Mouse (Mus musculus) 416B (cell line): ENCODE measurements around the gene Recql5.
A peak's percentile ranks its signal among the peaks of the same experiment; 100 is the strongest.

Experiments
- DNase-seq: peaks from one replicate; pipeline ENCODE4 v3.0.0; 2011; ENCODE audit warnings: low read depth

The Recql5 gene

DNA sequence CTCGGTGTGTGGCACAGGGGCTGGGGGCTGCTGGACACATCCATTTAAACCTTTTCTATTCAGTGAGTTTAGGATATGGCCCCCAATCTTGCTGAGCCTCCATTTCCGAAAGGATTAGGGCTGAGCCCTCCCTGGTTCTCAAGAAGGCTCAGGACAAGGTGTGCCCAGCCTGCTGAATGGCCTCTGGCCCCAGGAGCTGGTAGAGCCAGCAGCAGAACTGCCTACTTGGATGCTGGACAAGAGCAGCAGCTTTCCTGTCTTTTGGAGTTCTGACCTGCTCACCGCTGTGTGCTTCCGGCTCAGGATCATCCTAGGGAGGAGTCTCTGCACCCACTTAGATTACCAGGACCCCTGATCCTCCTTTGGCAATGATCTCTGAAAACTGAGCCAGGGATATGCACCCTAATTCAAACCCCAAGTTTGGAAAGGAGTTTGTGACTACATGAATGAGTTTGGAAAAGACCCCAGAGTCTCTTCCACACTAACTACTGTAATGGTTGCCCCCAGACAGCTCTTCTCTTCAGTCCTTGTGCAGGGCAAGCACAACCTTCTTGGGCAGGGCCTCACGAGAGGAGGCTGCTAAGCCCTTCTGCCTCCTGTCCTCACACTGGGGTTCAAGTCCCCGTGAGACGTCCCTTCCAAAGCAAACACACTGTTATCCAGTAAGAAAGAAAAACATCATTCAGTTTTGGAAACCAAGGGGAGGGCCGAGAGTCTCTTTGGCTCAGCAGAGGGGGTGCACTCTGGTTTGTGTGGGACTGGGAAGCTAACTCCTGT is 32.5 kb downstream of the Recql5 start:
- DNase-seq = no peak

- peak; percentile 79 for DNase-seq
Measured at GRCm38 (mm10) chr11:115899486-115900266, 33.6 kb downstream of the Recql5 start, which contains the start of gene Smim5. Gene Smim5 (plus strand): TSS chr11:115899966.

GRCm38 (mm10) chr11:115898886-115899285 is 34.4 kb downstream of the Recql5 start:
- peak; percentile 57 for DNase-seq

DNA sequence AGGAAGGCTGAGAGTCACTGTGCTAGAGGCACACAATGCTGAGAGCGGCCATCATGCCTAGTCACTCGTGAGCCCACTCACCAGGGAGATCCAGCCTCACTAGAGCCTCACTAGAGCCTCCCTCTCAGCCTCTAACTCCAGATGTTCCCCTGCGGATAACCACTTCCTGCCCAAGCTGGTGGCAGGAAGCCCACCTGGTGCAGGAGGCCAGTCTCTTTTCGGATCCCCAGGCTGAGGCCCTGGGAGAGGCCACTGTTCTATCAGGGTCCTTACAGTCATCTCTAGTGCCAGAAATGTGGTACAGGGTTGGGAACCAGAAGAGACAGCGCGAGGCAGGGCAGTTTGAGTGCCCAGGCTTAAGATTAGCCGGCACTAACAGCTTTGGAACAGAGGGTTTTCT is 34.8 kb downstream of the Recql5 start:
- peak; percentile 47 for DNase-seq

DNA sequence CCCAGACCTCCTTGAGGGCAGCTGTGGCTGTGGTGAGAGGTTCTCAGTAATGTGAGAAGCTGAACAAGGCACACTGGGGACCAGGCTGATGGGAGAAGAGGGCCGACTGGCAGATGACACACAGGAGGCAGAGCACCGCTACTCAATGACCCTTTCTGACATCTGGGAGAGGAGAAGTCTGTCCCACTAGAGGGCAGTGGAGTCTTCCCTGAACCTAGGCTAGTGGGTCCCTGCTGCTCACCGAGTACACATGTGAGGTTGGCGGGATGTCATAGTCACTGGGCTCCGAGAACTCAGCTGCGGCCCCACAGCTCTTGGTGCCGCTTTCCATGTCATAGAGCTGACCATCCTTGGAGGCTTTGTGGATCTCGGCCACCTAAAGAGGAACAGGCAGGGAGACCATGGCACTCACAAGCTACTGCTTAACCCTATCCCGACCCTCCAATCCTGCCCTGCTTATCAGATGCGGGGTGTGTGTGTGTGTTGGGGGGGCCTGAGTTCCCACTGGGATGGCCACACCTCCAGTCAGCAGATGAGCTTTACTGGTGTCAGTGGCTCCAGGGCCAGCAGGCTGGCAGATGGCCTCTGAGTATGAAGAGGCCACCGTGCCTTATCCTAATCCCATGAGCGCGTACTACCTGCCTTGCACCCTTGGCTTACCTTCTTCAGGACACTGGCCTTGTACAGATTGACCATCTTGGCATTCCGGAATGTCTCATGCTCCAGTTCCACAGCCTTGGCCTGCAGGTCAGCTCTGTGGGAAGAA is 38.3 kb downstream of the Recql5 start:
- peak; percentile 38 for DNase-seq

DNA sequence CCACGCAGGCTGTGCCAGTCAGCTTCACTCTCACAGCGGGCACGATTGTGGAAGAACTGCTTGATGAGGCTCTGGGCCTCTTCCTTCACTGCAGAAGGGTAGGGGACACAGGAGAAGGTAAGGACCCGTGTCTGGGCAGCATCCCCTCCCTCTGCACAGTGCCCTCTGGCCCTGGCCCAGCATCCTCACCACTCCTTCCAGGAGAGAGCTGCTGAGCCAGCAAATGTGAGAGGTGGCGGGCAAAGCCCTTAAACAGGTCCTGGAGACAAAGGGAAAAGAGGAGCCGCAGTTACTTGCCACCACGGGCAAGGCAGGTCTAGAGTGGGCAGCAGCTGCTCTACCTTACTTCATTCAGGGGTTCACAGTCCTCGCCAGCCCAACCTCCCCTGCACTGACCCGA is 40.2 kb downstream of the Recql5 start:
- DNase-seq = no peak

- DNase-seq = no peak
Measured at GRCm38 (mm10) chr11:115892213-115892612, 41.1 kb downstream of the Recql5 start.

DNA sequence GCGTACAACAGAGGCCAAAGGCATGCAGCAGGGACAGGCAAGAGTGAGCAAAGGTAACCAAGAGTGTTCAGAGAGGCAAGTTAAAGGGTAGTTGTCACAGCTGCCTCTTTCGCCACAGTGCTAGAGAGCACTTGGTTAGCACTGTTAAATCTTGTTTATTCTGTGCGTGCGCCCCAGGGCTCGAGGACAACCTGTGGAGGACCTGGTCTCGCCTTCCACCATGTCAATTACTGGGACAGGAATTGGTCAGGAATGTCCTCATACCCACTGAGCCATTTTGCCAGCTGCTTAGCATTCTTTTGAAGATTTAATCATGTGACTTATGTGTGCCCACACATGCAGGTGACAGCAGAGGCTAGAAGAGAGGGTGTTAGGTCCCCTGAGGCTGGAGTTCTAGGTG is 44.1 kb downstream of the Recql5 start:
- no peak for DNase-seq

DNA sequence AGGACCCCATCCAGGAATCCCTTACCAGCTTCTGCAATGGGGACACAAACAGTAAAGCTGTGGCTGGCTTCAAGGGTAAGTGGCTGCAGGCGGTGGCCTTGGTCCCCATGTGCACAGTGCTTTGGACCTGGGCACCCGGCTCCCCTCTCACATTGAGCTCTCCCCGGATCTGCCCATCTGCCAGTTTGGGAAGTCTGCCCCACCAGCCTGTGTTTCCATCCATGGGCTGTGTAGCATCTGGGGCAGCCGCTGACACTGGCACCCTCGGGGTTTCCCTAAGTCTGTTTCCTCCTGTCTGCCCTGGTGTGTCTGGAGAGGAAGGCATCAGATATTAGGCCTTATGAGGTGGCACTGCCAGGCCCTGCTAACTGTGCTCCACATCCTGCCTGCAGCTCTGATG is 45.3 kb downstream of the Recql5 start:
- no peak for DNase-seq

GRCm38 (mm10) chr11:115886446-115886845 is 46.8 kb downstream of the Recql5 start:
- DNase-seq = no peak

DNA sequence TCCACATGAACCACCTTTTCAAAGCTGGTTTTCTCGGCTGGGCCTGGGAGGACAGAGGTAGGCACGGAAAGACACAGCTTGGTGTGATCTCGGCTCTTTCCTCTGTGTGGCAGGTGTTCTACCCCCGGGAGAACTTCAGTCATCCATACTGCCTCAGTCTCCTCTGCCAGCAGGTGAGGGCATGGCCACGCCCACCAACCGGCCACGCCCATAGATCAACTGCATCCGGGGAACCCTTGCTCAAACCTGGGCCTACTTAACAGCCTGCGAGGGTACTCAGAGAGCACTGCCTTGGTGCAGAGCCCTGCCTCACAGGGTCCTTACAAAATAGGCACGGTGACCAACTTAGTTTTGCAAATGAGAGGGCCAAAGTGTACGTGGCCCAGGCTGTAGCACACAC is 48.0 kb downstream of the Recql5 start:
- no peak for DNase-seq

DNA sequence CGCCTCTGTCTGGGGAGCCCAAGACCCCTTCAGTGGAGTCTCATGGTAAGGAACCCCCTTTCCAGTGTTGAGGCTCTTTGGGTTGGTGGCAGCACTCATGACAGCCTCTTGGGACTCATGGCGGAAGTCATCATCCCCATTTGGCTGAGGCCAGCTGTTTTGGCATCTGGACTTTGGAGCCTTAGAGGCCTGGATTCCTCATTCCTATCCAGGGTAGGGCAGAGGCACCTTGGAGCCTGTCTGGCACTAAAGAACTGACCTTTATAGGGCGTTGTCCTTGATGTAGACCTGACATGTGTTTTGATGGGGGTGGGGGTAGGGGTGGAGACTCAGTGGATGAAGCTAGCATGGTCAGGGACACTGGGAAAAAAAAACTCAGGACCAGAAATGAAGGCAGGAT is 48.9 kb downstream of the Recql5 start:
- no peak for DNase-seq

DNA sequence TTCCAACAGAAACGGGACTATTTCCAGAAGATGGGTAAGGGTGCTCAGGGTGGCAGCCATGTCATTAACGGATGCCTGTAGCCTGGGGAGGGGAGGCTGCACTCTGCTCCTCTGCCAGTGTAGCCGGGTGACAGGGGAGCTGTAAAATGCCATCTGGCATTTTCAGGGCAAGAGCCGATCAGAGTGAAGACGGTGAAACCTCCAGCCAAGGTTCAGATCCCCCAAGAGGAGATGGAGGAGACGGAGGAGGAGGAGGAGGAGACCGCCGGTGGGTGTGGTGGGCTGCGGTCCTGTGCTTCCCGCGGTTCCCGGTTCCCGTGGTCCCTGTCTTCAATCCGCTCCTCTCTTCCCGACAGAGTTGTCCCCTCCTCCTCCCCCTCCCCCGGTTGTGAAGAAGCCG is 50.0 kb downstream of the Recql5 start:
- DNase-seq = no peak

DNA sequence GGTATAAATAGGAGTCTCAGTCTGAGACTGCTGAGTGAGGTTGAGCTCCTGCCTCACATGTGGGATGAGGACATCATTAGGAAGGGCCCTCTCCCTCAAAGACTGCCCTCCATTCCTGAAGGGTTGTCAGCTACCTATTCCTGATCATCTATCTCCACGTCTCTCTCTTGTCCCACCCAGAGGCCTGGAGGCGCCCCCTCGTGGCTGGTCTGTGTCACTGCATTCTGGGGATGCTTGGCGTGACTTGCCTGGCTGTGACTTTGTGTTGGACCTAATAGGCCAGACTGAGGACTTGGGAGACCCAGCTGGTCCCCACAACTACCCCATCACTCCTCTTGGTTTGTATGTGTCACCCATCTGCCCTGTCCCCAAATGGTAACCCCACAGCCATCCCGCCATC is 52.3 kb downstream of the Recql5 start:
- DNase-seq = peak; percentile 62

DNA sequence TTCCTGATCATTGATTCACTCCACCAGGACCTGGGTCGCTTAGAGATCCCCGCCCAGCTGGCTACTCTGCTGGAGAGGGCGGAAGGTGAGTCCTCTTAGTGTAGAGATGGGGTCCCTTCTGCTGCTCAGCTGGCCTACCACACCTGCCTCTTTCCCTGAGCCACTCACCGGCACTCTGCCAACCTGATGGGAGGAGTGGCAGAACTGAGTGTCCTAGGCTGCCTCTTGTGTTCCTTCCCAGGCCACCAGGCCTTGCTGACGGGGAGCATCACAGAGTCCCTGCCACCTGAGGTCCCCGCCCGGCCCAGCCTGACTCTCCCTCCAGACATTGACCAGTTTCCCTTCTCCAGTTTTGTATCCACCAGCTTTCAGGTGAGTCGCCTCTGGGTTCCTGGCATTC is 55.2 kb downstream of the Recql5 start:
- DNase-seq = no peak

GRCm38 (mm10) chr11:115877174-115877755 is 56.0 kb downstream of the Recql5 start:
- DNase-seq = peak; percentile 26

DNA sequence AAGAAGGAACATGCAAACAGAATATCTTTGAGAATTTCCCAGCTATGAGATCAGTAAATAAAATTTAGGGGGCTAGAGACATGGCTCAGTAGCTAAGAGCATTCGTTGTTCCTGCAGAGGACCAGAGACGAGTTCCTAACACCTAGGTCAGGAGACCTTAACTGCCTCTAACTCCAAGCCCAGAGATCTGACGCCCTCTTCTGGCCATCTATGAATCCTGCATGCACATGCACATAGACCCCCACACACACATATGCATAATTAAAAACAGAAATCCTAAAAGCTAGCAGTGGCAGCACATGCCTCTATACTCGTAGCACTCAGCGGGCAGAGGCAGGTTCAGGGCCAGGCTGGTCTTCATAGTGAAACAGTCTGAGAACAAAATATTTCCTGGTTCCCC is 56.8 kb downstream of the Recql5 start:
- peak; percentile 21 for DNase-seq

DNA sequence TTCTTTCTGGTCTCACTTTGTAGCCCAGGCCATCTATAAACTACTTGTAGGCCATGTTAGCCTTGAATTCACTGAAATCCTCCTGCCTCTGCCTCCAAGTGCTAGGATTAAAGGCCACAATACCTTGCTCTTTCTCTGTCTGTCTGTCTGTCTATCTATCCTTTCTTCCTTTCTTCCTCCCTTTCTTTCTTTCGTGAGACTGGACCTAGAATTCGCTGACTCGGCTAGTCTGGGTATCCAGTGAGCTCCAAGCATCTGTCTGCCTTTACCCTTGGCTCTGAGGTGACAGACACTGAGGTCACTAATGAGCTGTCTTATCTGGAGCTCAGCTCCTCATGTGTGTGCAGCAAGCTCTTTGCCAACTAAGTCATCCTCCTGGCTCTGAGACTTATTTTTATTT is 57.3 kb downstream of the Recql5 start:
- no peak for DNase-seq

DNA sequence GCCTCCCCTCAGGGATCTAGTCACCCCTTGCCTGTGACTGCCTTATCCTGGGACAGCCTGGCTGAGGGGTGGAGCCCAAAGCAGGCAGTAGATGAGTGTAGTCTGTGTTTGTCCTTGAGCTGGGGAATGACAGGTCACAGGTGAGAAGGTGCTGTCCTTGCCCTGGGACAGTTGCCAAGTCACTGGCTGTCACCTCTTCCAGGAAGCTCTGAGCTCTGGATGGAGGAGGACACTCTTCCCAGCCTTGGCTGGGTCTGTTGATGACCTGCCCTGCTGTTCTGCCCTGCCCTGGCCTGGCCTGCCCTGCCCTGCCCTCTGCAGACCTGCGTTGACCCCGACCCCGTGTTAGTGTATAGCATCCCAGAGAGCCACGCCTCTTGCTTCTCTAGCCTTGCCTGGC is 60.8 kb downstream of the Recql5 start:
- DNase-seq = no peak

GRCm38 (mm10) chr11:115869393-115869792 is 63.9 kb downstream of the Recql5 start:
- DNase-seq = peak; percentile 59

DNA sequence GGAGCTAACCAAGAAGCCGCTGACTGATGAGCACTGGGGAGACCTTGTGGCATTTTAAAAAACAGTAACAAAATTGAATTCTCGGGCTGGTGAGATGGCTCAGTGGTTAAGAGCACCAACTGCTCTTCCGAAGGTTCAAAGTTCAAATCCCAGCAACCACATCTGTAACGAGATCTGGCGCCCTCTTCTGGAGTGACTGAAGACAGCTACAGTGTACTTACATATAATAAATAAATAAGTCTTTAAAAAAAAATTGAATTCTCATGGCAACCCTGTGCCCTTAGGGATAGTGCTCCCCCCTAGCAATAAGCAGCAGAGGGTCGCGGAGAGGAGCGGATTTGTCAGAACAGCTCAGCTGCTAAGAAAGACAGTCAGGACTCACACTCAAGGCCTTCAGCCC is 69.4 kb downstream of the Recql5 start:
- DNase-seq = peak; percentile 32
